Mouse (Mus musculus) layer of hippocampus, adult 6 months (tissue): ENCODE results near the gene Pi4ka. TPM values are rescaled to one million over a fixed set of nuclear protein-coding genes. Genes with fewer than 3 reads are reported as not detected.

Experiments
- long read RNA-seq, 2 experiments: library from polyadenylated mRNA; unstranded; transcript quantifications; one replicate each; pipeline ENCODE4 v2.0.0; 2019 to 2020
- polyA plus RNA-seq: library from polyadenylated mRNA; unstranded; fragments of <200 nt; fragmentation: Nextera tagmentation; gene quantifications from 2 replicates; pipeline ENCODE4 v1.2.3, GENCODE M21; 2021

The Pi4ka gene
- polyA plus RNA-seq, result 62.7 and 66.9 TPM in 2 replicates
- long read RNA-seq, experiment 1, partial matches to known transcripts, result 82 of 97 reads
- long read RNA-seq, experiment 1, other reads (novel, unspliced or antisense), result 6 of 97 reads
- long read RNA-seq, experiment 2, full-length matches to known transcripts, result 4 of 153 reads
- long read RNA-seq, experiment 2, partial matches to known transcripts, result 121 of 153 reads
- long read RNA-seq, experiment 2, other reads (novel, unspliced or antisense), result 28 of 153 reads

GRCm38 (mm10) chr16:17405736-17406443 is at the start of gene Pi4ka, which contains the start of gene Snap29:
Gene Pi4ka (minus strand): TSS chr16:17406314.
Gene Snap29 (plus strand): TSS chr16:17405986.

GRCm38 (mm10) chr16:17451541-17452372 is 45.6 kb upstream of the Pi4ka start, which contains the start of gene Crkl:
Gene Crkl (plus strand): TSS chr16:17451987.

GRCm38 (mm10) chr16:17331116-17331515 is 75.0 kb downstream of the Pi4ka start, which contains the start of gene Serpind1:
Gene Serpind1 (plus strand): TSS chr16:17331371.

GRCm38 (mm10) chr16:17275721-17276120 is 130.4 kb downstream of the Pi4ka start, which contains the start of gene Tmem191c:
Gene Tmem191c (plus strand): TSS chr16:17276077.

GRCm38 (mm10) chr16:17232794-17233701 is 173.1 kb downstream of the Pi4ka start, which contains the start of gene Hic2:
Gene Hic2 (plus strand): TSS chr16:17233572.

Other genes starting within 250 kb of the Pi4ka start
- gene Ube2l3, start 203.7 kb downstream of the Pi4ka start, polyA plus RNA-seq, result 112 and 119 TPM in 2 replicates
- 0.44 and 0.63 TPM in 2 replicates for gene Rimbp3, start 197.7 kb downstream of the Pi4ka start, polyA plus RNA-seq
- 0.30 and 0.44 TPM in 2 replicates for gene Hic2, start 172.7 kb downstream of the Pi4ka start, polyA plus RNA-seq
- gene Tmem191c, start 130.2 kb downstream of the Pi4ka start, polyA plus RNA-seq, result 115 and 119 TPM in 2 replicates
- gene Serpind1, start 74.9 kb downstream of the Pi4ka start, polyA plus RNA-seq, result 2.8 and 4.0 TPM in 2 replicates
- 6.8 and 6.9 TPM in 2 replicates for gene Snap29, start 328 bp downstream of the Pi4ka start, polyA plus RNA-seq
- 25.4 and 26.0 TPM in 2 replicates for gene Crkl, start 45.7 kb upstream of the Pi4ka start, polyA plus RNA-seq
- 18.6 and 19.3 TPM in 2 replicates for gene Aifm3, start 83.3 kb upstream of the Pi4ka start, polyA plus RNA-seq
- 119 and 121 TPM in 2 replicates for gene Lztr1, start 102.4 kb upstream of the Pi4ka start, polyA plus RNA-seq
- 57.8 and 60.8 TPM in 2 replicates for gene Thap7, start 124.8 kb upstream of the Pi4ka start, polyA plus RNA-seq
- gene Lrrc74b, start 154.9 kb upstream of the Pi4ka start, polyA plus RNA-seq, result 1.7 and 2.3 TPM in 2 replicates
- 1.3 TPM in 2 replicates for gene P2rx6, start 155.6 kb upstream of the Pi4ka start, polyA plus RNA-seq
- 102 and 105 TPM in 2 replicates for gene Slc7a4, start 176.9 kb upstream of the Pi4ka start, polyA plus RNA-seq
- 6.6 and 10.5 TPM in 2 replicates for gene Smpd4, start 213.0 kb upstream of the Pi4ka start, polyA plus RNA-seq
- 13.7 and 15.2 TPM in 2 replicates for gene Ccdc74a, start 240.2 kb upstream of the Pi4ka start, polyA plus RNA-seq